Mouse (Mus musculus): ENCODE data around the gene Tapbp.

GRCm38 (mm10) chr17:33941381-33941780, 25.7 kb downstream of the Tapbp start:
- TF ChIP-seq POLR2A (IDR thresholded peaks at IDR 0.05; ENCODE audit: low read depth, low read length) (no peak), IRF4 (IDR thresholded peaks at IDR 0.05; ENCODE audit: low read depth, low read length) (no peak), CTCF (conservative IDR thresholded peaks at IDR 0.05 in 1 of 2, IDR thresholded peaks at IDR 0.05 in 1 of 2; ENCODE audit: low read depth in 2 of 2, low read length in 2 of 2) (no peak), USF1 (IDR thresholded peaks at IDR 0.05; ENCODE audit: low read depth, low read length) (no peak), TCF12 (IDR thresholded peaks at IDR 0.05; ENCODE audit: low read depth, low read length) (no peak), EP300 (IDR thresholded peaks at IDR 0.05; ENCODE audit: low read length) (no peak), UBTF (IDR thresholded peaks at IDR 0.05; ENCODE audit: low read depth, low read length) (no peak)
